Mouse (Mus musculus) left cerebral cortex, adult 11 months (tissue): Measurements from ENCODE around the gene Scn1b.

ENCODE experiments used
- DNase-seq: peaks from one replicate; pipeline ENCODE4 v3.0.0; 2022; ENCODE audit warnings: low spot score

The Scn1b gene

GRCm38 (mm10) chr7:31126851-31127724, at the start of gene Scn1b:
Gene Scn1b (minus strand): TSS chr7:31127003.
- DNase-seq, result no peak

- no peak for DNase-seq
Measured at GRCm38 (mm10) chr7:31175096-31175495, 48.3 kb upstream of the Scn1b start.

GRCm38 (mm10) chr7:31174466-31174865, 47.7 kb upstream of the Scn1b start:
- no peak for DNase-seq

GRCm38 (mm10) chr7:31172238-31172637, 45.4 kb upstream of the Scn1b start:
- DNase-seq, result no peak

GRCm38 (mm10) chr7:31170520-31170919, 43.7 kb upstream of the Scn1b start:
- DNase-seq, result no peak

- no peak for DNase-seq
Measured at GRCm38 (mm10) chr7:31168412-31168811, 41.6 kb upstream of the Scn1b start.

- DNase-seq, result no peak
Measured at GRCm38 (mm10) chr7:31164748-31165147, 37.9 kb upstream of the Scn1b start.

GRCm38 (mm10) chr7:31163666-31164577, 37.1 kb upstream of the Scn1b start:
- no peak for DNase-seq

- DNase-seq, result no peak
Measured at GRCm38 (mm10) chr7:31162324-31162723, 35.5 kb upstream of the Scn1b start.

GRCm38 (mm10) chr7:31161831-31162230, 35.0 kb upstream of the Scn1b start:
- no peak for DNase-seq

- DNase-seq, result no peak
Measured at GRCm38 (mm10) chr7:31161246-31161645, 34.4 kb upstream of the Scn1b start.

GRCm38 (mm10) chr7:31160763-31161162, 34.0 kb upstream of the Scn1b start:
- DNase-seq, result no peak

- DNase-seq, result no peak
Measured at GRCm38 (mm10) chr7:31156034-31156928, 29.5 kb upstream of the Scn1b start.

GRCm38 (mm10) chr7:31155296-31156033, 28.7 kb upstream of the Scn1b start, which contains the start of gene Gramd1a:
Gene Gramd1a (minus strand): TSS chr7:31155896.
- DNase-seq, result no peak

- DNase-seq, result no peak
Measured at GRCm38 (mm10) chr7:31153536-31154320, 26.9 kb upstream of the Scn1b start.

- no peak for DNase-seq
Measured at GRCm38 (mm10) chr7:31151301-31152241, 24.8 kb upstream of the Scn1b start.

GRCm38 (mm10) chr7:31150566-31151300, 23.9 kb upstream of the Scn1b start:
- peak; percentile 76 for DNase-seq
